Mouse (Mus musculus) CH12.LX (cell line): ENCODE results near the gene Cdhr1.

Source experiments
- CTCF ChIP-seq, 2 experiments: IDR thresholded peaks in 1 of 2; conservative IDR thresholded peaks in 1 of 2; 2 replicates each; pipeline ENCODE4 v1.5.1; 2011 to 2012; ENCODE audit warnings: low read depth in 2 of 2, low read length in 2 of 2, improper control_type of control experiment in 1 of 2, inconsistent platforms in 1 of 2, mild to moderate bottlenecking in 1 of 2, moderate library complexity in 1 of 2
- MXI1 ChIP-seq: IDR thresholded peaks from 2 replicates; pipeline ENCODE4 v1.6.1; 2011; ENCODE audit warnings: mild to moderate bottlenecking, low read depth, low read length, improper control_type of control experiment
- POLR2A ChIP-seq: IDR thresholded peaks from 2 replicates; pipeline ENCODE4 v1.6.1; 2011; ENCODE audit warnings: low read depth, mild to moderate bottlenecking, improper control_type of control experiment, low read length

- no peak for TF ChIP-seq CTCF (conservative IDR thresholded peaks at IDR 0.05 in 1 of 2, IDR thresholded peaks at IDR 0.05 in 1 of 2; ENCODE audit: low read depth in 2 of 2, low read length in 2 of 2)
- TF ChIP-seq MXI1, result no peak
- TF ChIP-seq POLR2A, result no peak
Observed at GRCm38 (mm10) chr14:37032481-37033104, 65.6 kb downstream of the Cdhr1 start.
